ENCODE assay signal across 21 mouse cellular contexts in the genomic region with DNA sequence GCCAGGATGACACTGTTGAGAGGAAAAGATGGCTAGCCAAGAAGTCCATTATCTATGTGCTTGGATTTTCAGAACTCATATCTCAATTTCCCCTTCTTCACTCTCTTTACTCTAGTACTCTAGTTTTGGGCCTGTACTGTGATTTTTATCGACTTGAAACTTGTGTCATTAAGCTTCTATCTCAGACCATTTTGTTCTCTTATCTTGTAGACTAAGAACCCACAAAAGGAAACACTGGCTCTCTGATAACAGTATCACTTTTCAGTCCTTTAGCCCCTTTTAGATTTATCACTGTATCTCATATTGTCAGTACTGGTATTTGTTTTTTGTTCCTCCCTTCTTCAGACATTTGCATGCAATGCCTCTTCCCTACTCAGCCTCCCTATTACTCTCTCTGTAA. TPM values are rescaled to one million over a fixed set of nuclear protein-coding genes. Genes with fewer than 3 reads are reported as not detected.
"Had no signal": no experiment of that assay in that cellular context is flagged by ENCODE, and none has a peak within 500 bp of the region (broad histone marks: within the 10 kb centered on the region; RNA-seq: fewer than 3 reads in every experiment).

No protein-coding gene starts in this region.

- H3K27me3 ChIP-seq: intestine, embryonic 15.5 days; kidney, embryonic 15.5 days; limb, embryonic 13.5 days; midbrain, embryonic 15.5 days; neural tube, embryonic 12.5 days; stomach, embryonic 15.5 days had no signal

- H3K4me2 ChIP-seq: intestine, embryonic 15.5 days; kidney, embryonic 15.5 days; limb, embryonic 13.5 days; midbrain, embryonic 11.5 days; midbrain, embryonic 15.5 days; neural tube, embryonic 12.5 days; stomach, embryonic 15.5 days had no signal

- ATAC-seq: intestine, embryonic 15.5 days; midbrain, embryonic 15.5 days had no signal

- H3K9ac ChIP-seq: intestine, embryonic 15.5 days; kidney, embryonic 15.5 days; limb, embryonic 13.5 days; midbrain, embryonic 15.5 days; neural tube, embryonic 12.5 days; stomach, embryonic 15.5 days had no signal

- H3K9me3 ChIP-seq: intestine, embryonic 15.5 days; kidney, embryonic 15.5 days; limb, embryonic 13.5 days; midbrain, embryonic 15.5 days; neural tube, embryonic 12.5 days; stomach, embryonic 15.5 days had no signal

- DNase-seq: kidney, adult 18-20 months; kidney, postnatal 14 days; lung, adult 18-20 months; lung, postnatal 36 days had no signal

- H3K27ac ChIP-seq: intestine, embryonic 15.5 days; kidney, embryonic 15.5 days; limb, embryonic 13.5 days; midbrain, embryonic 15.5 days; neural tube, embryonic 12.5 days; stomach, embryonic 15.5 days had no signal

- H3K4me3 ChIP-seq: intestine, embryonic 15.5 days; kidney, embryonic 15.5 days; limb, embryonic 13.5 days; midbrain, embryonic 15.5 days; neural tube, embryonic 12.5 days; stomach, embryonic 15.5 days had no signal

- H3K4me1 ChIP-seq: intestine, embryonic 15.5 days; kidney, embryonic 15.5 days; midbrain, embryonic 15.5 days; neural tube, embryonic 12.5 days; stomach, embryonic 15.5 days had no signal

- H3K36me3 ChIP-seq: intestine, embryonic 15.5 days; kidney, embryonic 15.5 days; limb, embryonic 13.5 days; midbrain, embryonic 15.5 days; neural tube, embryonic 12.5 days; stomach, embryonic 15.5 days had no signal

RNA-seq across cellular contexts. Expression of a gene that starts 33.8 kb away (rescaled TPM):
- total RNA-seq: layer of hippocampus, adult 8-10 months; layer of hippocampus, postnatal 14 days; left cerebral cortex, adult 8-10 months; left cerebral cortex, postnatal 36 days; megakaryocyte, adult 5-6 weeks; monocyte, adult 5-6 weeks; neutrophil, adult 5-6 weeks had no signal
- polyA plus RNA-seq: intestine, embryonic 15.5 days; kidney, embryonic 15.5 days; large intestine, adult 2 months; limb, embryonic 13.5 days; lung, embryonic 16.5 days; midbrain, embryonic 11.5 days; midbrain, embryonic 15.5 days; neural tube, embryonic 12.5 days; spleen, adult 2 months; stomach, embryonic 15.5 days had no signal
